ENCODE assay signal across 18 mouse cellular contexts in genomic region chr8:7163361-7163760, GRCm38 (mm10).
"Had no signal": no experiment of that assay in that cellular context is flagged by ENCODE, and none has a peak within 500 bp of the region (broad histone marks: within the 10 kb centered on the region; RNA-seq: fewer than 3 reads in every experiment).

No protein-coding gene starts in this region.

- H3K27ac ChIP-seq: liver, embryonic 13.5 days; lung, embryonic 15.5 days; midbrain, embryonic 10.5 days; neural tube, embryonic 12.5 days; neural tube, embryonic 15.5 days had no signal

- H3K9ac ChIP-seq: liver, embryonic 13.5 days; lung, embryonic 15.5 days; neural tube, embryonic 12.5 days; neural tube, embryonic 15.5 days had no signal

- H3K36me3 ChIP-seq: liver, embryonic 13.5 days; lung, embryonic 15.5 days; midbrain, embryonic 10.5 days; neural tube, embryonic 12.5 days; neural tube, embryonic 15.5 days had no signal

- ATAC-seq: inflammation-experienced regulatory T-cells, adult 6 months; intestine, embryonic 16.5 days had no signal

- H3K27me3 ChIP-seq: liver, embryonic 13.5 days; lung, embryonic 15.5 days; megakaryocyte, embryonic 14.5 days; neural tube, embryonic 12.5 days; neural tube, embryonic 15.5 days had no signal

- H3K4me2 ChIP-seq: liver, embryonic 13.5 days; lung, embryonic 15.5 days; neural tube, embryonic 12.5 days; neural tube, embryonic 15.5 days had no signal

- H3K4me3 ChIP-seq: liver, embryonic 13.5 days; lung, embryonic 15.5 days; megakaryocyte, embryonic 14.5 days; midbrain, embryonic 10.5 days; neural tube, embryonic 12.5 days; neural tube, embryonic 15.5 days had no signal

- H3K4me1 ChIP-seq: liver, embryonic 13.5 days; lung, embryonic 15.5 days; megakaryocyte, embryonic 14.5 days; neural tube, embryonic 12.5 days; neural tube, embryonic 15.5 days had no signal

- H3K9me3 ChIP-seq: liver, embryonic 13.5 days; lung, embryonic 15.5 days; midbrain, embryonic 10.5 days; neural tube, embryonic 12.5 days; neural tube, embryonic 15.5 days had no signal

- DNase-seq: kidney, adult 18-20 months; kidney, adult 9 months; kidney, postnatal 14 days; kidney, postnatal 4 days; layer of hippocampus, adult 9-11 months; liver, embryonic 13.5 days; midbrain, embryonic 14.5 days; retina, postnatal 1 day; right cerebral cortex, postnatal 25 days; thymus, adult 18-20 months; thymus, postnatal 36 days had no signal
